Mouse (Mus musculus) lung, adult 2 months (tissue): ENCODE data around the gene Ncoa5.

Experiments
- CTCF ChIP-seq: fragments of 200-500 bp; IDR thresholded peaks from 2 replicates; pipeline ENCODE4 v1.5.1; 2011; ENCODE audit warnings: mild to moderate bottlenecking, low read length, control low read depth; ENCODE audit not compliant: insufficient read depth
- POLR2A ChIP-seq: fragments of 200-500 bp; IDR thresholded peaks from 2 replicates; pipeline ENCODE4 v1.6.1; 2011; ENCODE audit warnings: low read depth, mild to moderate bottlenecking, control low read depth, low read length, borderline replicate concordance; ENCODE audit errors: extremely low read depth

GRCm38 (mm10) chr2:164957548-164958315, 76.9 kb downstream of the Ncoa5 start:
- TF ChIP-seq POLR2A (no peak), CTCF (no peak)
